Mouse (Mus musculus) kidney, postnatal 0 days (tissue): ENCODE results near the gene Crtap. TPM values are rescaled to one million over a fixed set of nuclear protein-coding genes. Genes with fewer than 3 reads are reported as not detected.
"Not testable (repeated sequence)": the region's sequence is repeated elsewhere in the genome, so short reads cannot be mapped to it uniquely, and the experiment has no call there.

ENCODE experiments used
- ATAC-seq: fragments of 200-750 bp; cut with Nextera tagmentation; replicated peaks from 2 replicates; pipeline ENCODE4 v1.8.0; 2017; ENCODE audit warnings: low read depth, moderate number of reproducible peaks, moderate TSS enrichment, moderate library complexity; ENCODE audit not compliant: low FRiP score
- DNase-seq: peaks from one replicate; pipeline ENCODE4 v3.0.0-alpha.2; 2016; ENCODE audit warnings: low spot score
- H3K27ac ChIP-seq: fragments of 300-500 bp; sonication (generic); 2 replicates; pipeline ENCODE4 v1.5.1; 2014; ENCODE audit warnings: mild to moderate bottlenecking
- H3K27me3 ChIP-seq: fragments of 300-500 bp; sonication (generic); 2 replicates; pipeline ENCODE4 v1.6.1; 2014; ENCODE audit warnings: low read length, mixed read lengths; ENCODE audit not compliant: insufficient read depth
- H3K36me3 ChIP-seq: fragments of 300-500 bp; sonication (generic); 2 replicates; pipeline ENCODE4 v1.6.1; 2014; ENCODE audit warnings: low read length, mixed read lengths; ENCODE audit not compliant: insufficient read depth
- H3K4me1 ChIP-seq: fragments of 300-500 bp; sonication (generic); replicated peaks from 2 replicates; pipeline ENCODE4 v1.6.1; 2014; ENCODE audit warnings: antibody characterized with exemption, low read length, mixed read lengths; ENCODE audit not compliant: insufficient read depth
- H3K4me2 ChIP-seq: fragments of 300-500 bp; sonication (generic); 2 replicates; pipeline ENCODE4 v1.6.1; 2014; ENCODE audit warnings: mild to moderate bottlenecking, low read length, moderate library complexity, mixed read lengths
- H3K4me3 ChIP-seq: fragments of 300-500 bp; sonication (generic); replicated peaks from 2 replicates; pipeline ENCODE4 v1.5.1; 2014; ENCODE audit warnings: low read depth, low read length
- H3K9ac ChIP-seq: fragments of 300-500 bp; sonication (generic); 2 replicates; pipeline ENCODE4 v1.6.1; 2014; ENCODE audit warnings: low read depth, low read length
- H3K9me3 ChIP-seq: fragments of 300-500 bp; sonication (generic); replicated peaks from 2 replicates; pipeline ENCODE4 v1.6.1; 2016; ENCODE audit warnings: low read length, inconsistent platforms, mixed read lengths
- CTCF ChIP-seq: IDR thresholded peaks from 2 replicates; pipeline ENCODE4 v1.5.1; 2016; ENCODE audit warnings: antibody characterized with exemption, low read depth, mild to moderate bottlenecking, moderate library complexity
- WGBS: fragments of 180-500 bp; shearing (Covaris S2); extraction: QIAGEN DNeasy Blood & Tissue Kit; methylation state at CpG from one replicate; pipeline ENCODE4 v1.1.7; 2014; 5-methylcytosine and 5-hydroxymethylcytosine counted together
- polyA plus RNA-seq: library from polyadenylated mRNA; unstranded; fragments of >200 nt; fragmentation: Nextera tagmentation; extraction: Ambion mirVana; gene quantifications from 2 replicates; pipeline ENCODE4 v1.2.1, GENCODE M21; 2015

The Crtap gene
- polyA plus RNA-seq, 1 experiment from 2014 or later, result 133 TPM

GRCm38 (mm10) chr9:114400949-114401684, 10.6 kb upstream of the Crtap start, which contains the start of the genes Glb1 and Tmppe:
TSS of gene Glb1 (plus strand) at chr9:114401076.
TSS of gene Tmppe (plus strand) at chr9:114401105.
- H3K4me1 ChIP-seq, result no peaks in the 10 kb centered on the region
- peak within 1 kb of the TSS; percentile 90 for H3K9ac ChIP-seq
- peak within 1 kb of the TSS; percentile 97 for H3K27ac ChIP-seq
- no peaks in the 10 kb centered on the region for H3K9me3 ChIP-seq
- H3K4me3 ChIP-seq, result peak within 1 kb of the TSS; percentile 62
- no peaks in the 10 kb centered on the region for H3K27me3 ChIP-seq
- ATAC-seq (peak; percentile 96), DNase-seq (peak; percentile 96)
- H3K4me2 ChIP-seq, result peak within 1 kb of the TSS; percentile 75
- peaks cover 21% of the 10 kb centered on the region; the same call in 1 of the 2 replicates for H3K36me3 ChIP-seq
- TF ChIP-seq CTCF, result peak; percentile 61
- WGBS, result under 1% methylated on average over 68 of the region's 73 CpGs

GRCm38 (mm10) chr9:114400588-114400948, 10.1 kb upstream of the Crtap start:
- peak; percentile 68 for ATAC-seq
- TF ChIP-seq CTCF, result no peak
- H3K27me3 ChIP-seq, result no peaks in the 10 kb centered on the region
- 17% methylated on average over 5 of the region's 5 CpGs for WGBS
- H3K9ac ChIP-seq, result peak overlapping the region; percentile 90
- DNase-seq, result no peak
- peak overlapping the region; percentile 97 for H3K27ac ChIP-seq
- H3K4me3 ChIP-seq, result peak overlapping the region; percentile 62
- no peaks in the 10 kb centered on the region for H3K4me1 ChIP-seq
- H3K9me3 ChIP-seq, result no peaks in the 10 kb centered on the region
- H3K4me2 ChIP-seq, result peak overlapping the region; percentile 75
- H3K36me3 ChIP-seq, result peaks cover 15% of the 10 kb centered on the region; the same call in 1 of the 2 replicates

- no peak overlapping the region for H3K4me2 ChIP-seq
- WGBS, result 92% methylated on average over 12 of the region's 12 CpGs
- H3K36me3 ChIP-seq, result 0 out of 2 replicates have a peak, but pooled peaks cover 7% of the 10 kb centered on the region
- H3K4me1 ChIP-seq, result no peaks in the 10 kb centered on the region
- no peaks in the 10 kb centered on the region for H3K9me3 ChIP-seq
- DNase-seq, result no peak
- H3K27me3 ChIP-seq, result no peaks in the 10 kb centered on the region
- H3K9ac ChIP-seq, result no peak overlapping the region
- no peak for ATAC-seq
- H3K4me3 ChIP-seq, result no peak overlapping the region
- no peak overlapping the region for H3K27ac ChIP-seq
- TF ChIP-seq CTCF, result no peak
Measured at GRCm38 (mm10) chr9:114399680-114400079, 9.2 kb upstream of the Crtap start.

- no peak for TF ChIP-seq CTCF
- no peaks in the 10 kb centered on the region for H3K4me1 ChIP-seq
- H3K27ac ChIP-seq, result no peak overlapping the region
- no peak overlapping the region for H3K9ac ChIP-seq
- no peaks in the 10 kb centered on the region for H3K9me3 ChIP-seq
- no peak overlapping the region for H3K4me3 ChIP-seq
- H3K4me2 ChIP-seq, result no peak overlapping the region
- no peak for DNase-seq
- H3K27me3 ChIP-seq, result no peaks in the 10 kb centered on the region
- H3K36me3 ChIP-seq, result no peaks in the 10 kb centered on the region
- no peak for ATAC-seq
- WGBS, result 87% methylated on average over 4 of the region's 4 CpGs
Measured at GRCm38 (mm10) chr9:114395258-114395657, 4.8 kb upstream of the Crtap start.

GRCm38 (mm10) chr9:114394677-114395076, 4.2 kb upstream of the Crtap start:
- DNase-seq (no peak), ATAC-seq (no peak)
- Histone ChIP-seq H3K9me3 (no peaks in the 10 kb centered on the region), H3K27ac (no peak overlapping the region), H3K4me2 (no peak overlapping the region), H3K4me1 (no peaks in the 10 kb centered on the region), H3K4me3 (no peak overlapping the region), H3K27me3 (no peaks in the 10 kb centered on the region), H3K36me3 (no peaks in the 10 kb centered on the region), H3K9ac (no peak overlapping the region)
- TF ChIP-seq CTCF, result no peak
- WGBS, result 74% methylated on average over 8 of the region's 8 CpGs

GRCm38 (mm10) chr9:114394136-114394535, 3.7 kb upstream of the Crtap start:
- H3K27ac ChIP-seq, ATAC-seq, H3K27me3 ChIP-seq, H3K9me3 ChIP-seq, H3K4me2 ChIP-seq, DNase-seq, H3K4me1 ChIP-seq, H3K4me3 ChIP-seq, H3K36me3 ChIP-seq, H3K9ac ChIP-seq: not testable (repeated sequence)
- 60% methylated on average over 6 of the region's 6 CpGs for WGBS

- WGBS, result under 1% methylated on average over 10 of the region's 10 CpGs
- H3K36me3 ChIP-seq, result no peaks in the 10 kb centered on the region
- H3K4me3 ChIP-seq, result peak overlapping the region; percentile 86
- H3K27ac ChIP-seq, result peak overlapping the region; percentile 92
- ATAC-seq, result no peak
- no peaks in the 10 kb centered on the region for H3K9me3 ChIP-seq
- DNase-seq, result no peak
- H3K9ac ChIP-seq, result peak overlapping the region; percentile 84
- peak overlapping the region; percentile 94 for H3K4me2 ChIP-seq
- H3K4me1 ChIP-seq, result peaks cover 7% of the 10 kb centered on the region; the same call in 1 of the 2 replicates
- no peaks in the 10 kb centered on the region for H3K27me3 ChIP-seq
- TF ChIP-seq CTCF, result no peak
Measured at GRCm38 (mm10) chr9:114390749-114391075, 237 bp upstream of the Crtap start.
